Mouse (Mus musculus): ENCODE data around the gene Zfp551.

The Zfp551 gene

DNA sequence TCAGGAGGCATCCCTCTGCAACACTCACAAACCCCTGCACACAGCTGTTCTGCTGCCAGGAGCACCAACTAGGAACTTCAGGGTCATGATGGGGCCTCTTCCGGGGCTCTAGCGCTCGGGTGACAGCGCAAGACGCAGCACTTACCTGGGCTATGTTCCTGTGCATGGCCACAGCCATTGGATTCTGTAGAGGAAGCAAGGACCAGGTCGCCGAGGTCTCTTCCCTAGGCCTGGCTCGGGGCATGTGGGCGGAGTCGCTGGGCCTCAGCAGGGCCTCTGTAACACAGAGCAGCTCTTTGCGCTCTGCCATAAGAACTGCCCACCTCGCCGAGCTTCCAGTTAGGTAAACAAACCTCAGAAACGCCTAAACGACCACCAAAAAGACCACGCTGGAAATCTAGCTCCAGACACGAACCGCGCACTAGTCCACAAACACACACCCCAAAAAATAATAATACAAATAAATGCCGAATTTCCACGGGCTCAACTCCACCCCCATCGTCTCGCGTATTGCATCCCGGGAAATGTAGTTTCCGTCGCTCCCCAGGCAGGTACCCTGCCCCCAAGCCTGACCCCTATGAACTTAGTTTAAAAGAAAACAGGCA, at the start of gene Zfp551:
TSS of gene Zfp551 (minus strand) at position 507 of the 605 bp plus-strand sequence.
- peak; percentile 49 for DNase-seq (ENCODE audit: low spot score)

DNA sequence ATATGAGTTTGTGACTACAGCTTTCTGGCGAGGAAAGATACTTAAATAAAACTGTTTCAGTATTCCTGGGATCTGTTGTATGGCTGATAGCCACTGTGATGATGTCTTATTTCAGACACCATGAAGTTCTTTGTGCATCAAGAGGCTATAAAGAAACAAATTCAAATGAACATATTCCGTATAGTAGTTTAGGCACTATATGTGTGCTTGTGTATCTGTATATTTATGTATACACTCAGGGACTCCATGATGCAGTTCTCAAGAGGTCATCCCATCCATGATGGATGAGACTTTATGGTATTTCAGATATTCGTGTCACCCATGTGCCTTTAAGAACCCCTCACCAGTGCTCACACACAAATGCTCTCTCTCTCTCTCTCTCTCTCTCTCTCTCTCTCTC, 304 bp upstream of the Zfp551 start:
- DNase-seq (ENCODE audit: low spot score) = no peak

DNA sequence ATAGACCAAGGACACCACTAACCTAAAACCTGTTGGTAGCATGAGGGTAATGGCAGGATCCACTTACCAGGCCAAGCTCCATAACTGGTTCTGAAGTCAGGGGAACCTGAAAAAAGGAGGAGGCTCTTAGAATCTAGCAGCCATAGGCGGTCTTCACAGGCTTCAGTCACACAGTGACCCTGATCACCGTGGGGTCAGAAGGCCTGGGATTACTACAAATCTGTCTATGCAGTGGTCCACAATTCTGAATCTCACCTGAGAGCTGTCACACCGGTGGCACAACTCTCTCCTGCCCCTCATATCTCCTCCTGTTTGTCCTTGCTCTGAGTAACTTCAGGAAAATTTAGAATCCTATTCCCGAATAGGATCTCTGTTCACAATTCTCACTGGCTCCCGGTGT, 810 bp downstream of the Zfp551 start:
- no peak for DNase-seq (ENCODE audit: low spot score)

DNA sequence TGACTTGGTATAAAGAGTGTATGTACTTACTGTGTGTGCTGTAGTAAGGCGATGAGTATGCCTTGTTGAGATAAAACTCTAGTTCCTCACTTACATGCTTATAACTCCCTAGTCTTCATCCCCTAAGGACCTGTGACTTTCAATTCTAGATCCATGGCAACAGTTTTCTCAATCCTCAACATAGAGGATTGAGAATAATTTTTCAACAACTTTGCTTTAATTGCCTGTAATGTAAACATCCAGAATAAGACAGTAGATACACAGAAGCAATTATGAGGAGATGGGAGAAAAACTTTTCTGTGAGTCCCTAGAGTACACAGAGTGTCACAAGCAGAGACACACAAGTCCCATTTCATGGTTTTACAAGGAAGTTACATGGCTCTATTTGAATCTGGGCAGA, 53.4 kb downstream of the Zfp551 start, which contains the start of gene Vmn1r84:
TSS of gene Vmn1r84 (minus strand) at position 101 of the 400 bp plus-strand sequence.
- no peak for DNase-seq (ENCODE audit: low spot score)

Data from layer of hippocampus, adult 11-12 months (tissue).